Mouse (Mus musculus): Measurements from ENCODE around the gene Ctnna3. TPM values are rescaled to one million over a fixed set of nuclear protein-coding genes. Genes with fewer than 3 reads are reported as not detected.
A peak's percentile ranks its signal among the peaks of the same experiment; 100 is the strongest.

Ctnna3 gene
- total RNA-seq, 4 experiments from 2014 or later = 0.52 to 1.9 (median 0.89) TPM

- no peak for DNase-seq
Observed at GRCm38 (mm10) chr10:63950867-63951266, 521.0 kb downstream of the Ctnna3 start.

GRCm38 (mm10) chr10:63951481-63951880 lies 521.6 kb downstream of the Ctnna3 start:
- DNase-seq = no peak

GRCm38 (mm10) chr10:63954308-63954930 lies 524.5 kb downstream of the Ctnna3 start:
- DNase-seq = no peak

GRCm38 (mm10) chr10:63972300-63972699 lies 542.4 kb downstream of the Ctnna3 start:
- no peak for DNase-seq

GRCm38 (mm10) chr10:63978101-63978500 lies 548.2 kb downstream of the Ctnna3 start:
- DNase-seq = no peak

GRCm38 (mm10) chr10:63978535-63978934 lies 548.6 kb downstream of the Ctnna3 start:
- DNase-seq = no peak

- DNase-seq = no peak
Observed at GRCm38 (mm10) chr10:63978969-63979368, 549.1 kb downstream of the Ctnna3 start.

GRCm38 (mm10) chr10:63979410-63979809 lies 549.5 kb downstream of the Ctnna3 start:
- DNase-seq = no peak

- DNase-seq = no peak
Observed at GRCm38 (mm10) chr10:63985576-63985975, 555.7 kb downstream of the Ctnna3 start.

- DNase-seq = no peak
Observed at GRCm38 (mm10) chr10:63994251-63994650, 564.4 kb downstream of the Ctnna3 start.

- DNase-seq = no peak
Observed at GRCm38 (mm10) chr10:64001531-64001930, 571.6 kb downstream of the Ctnna3 start.

GRCm38 (mm10) chr10:64001996-64002395 lies 572.1 kb downstream of the Ctnna3 start:
- no peak for DNase-seq

GRCm38 (mm10) chr10:64020347-64020746 lies 590.4 kb downstream of the Ctnna3 start:
- no peak for DNase-seq

GRCm38 (mm10) chr10:64023340-64023739 lies 593.4 kb downstream of the Ctnna3 start:
- DNase-seq = peak; percentile 2

GRCm38 (mm10) chr10:64030901-64031300 lies 601.0 kb downstream of the Ctnna3 start:
- no peak for DNase-seq

GRCm38 (mm10) chr10:64039760-64040535 lies 610.0 kb downstream of the Ctnna3 start:
- DNase-seq = no peak

- no peak for DNase-seq
Observed at GRCm38 (mm10) chr10:64041218-64041617, 611.3 kb downstream of the Ctnna3 start.

- no peak for DNase-seq
Observed at GRCm38 (mm10) chr10:64041892-64042291, 612.0 kb downstream of the Ctnna3 start.

GRCm38 (mm10) chr10:64049151-64049550 lies 619.3 kb downstream of the Ctnna3 start:
- DNase-seq = no peak

GRCm38 (mm10) chr10:64049946-64050345 lies 620.0 kb downstream of the Ctnna3 start:
- no peak for DNase-seq

GRCm38 (mm10) chr10:64063704-64064103 lies 633.8 kb downstream of the Ctnna3 start:
- no peak for DNase-seq

- peak; percentile 60 for DNase-seq
Observed at GRCm38 (mm10) chr10:64075944-64076343, 646.0 kb downstream of the Ctnna3 start.

- DNase-seq = no peak
Observed at GRCm38 (mm10) chr10:64076410-64077052, 646.6 kb downstream of the Ctnna3 start.

GRCm38 (mm10) chr10:64082345-64082744 lies 652.4 kb downstream of the Ctnna3 start:
- DNase-seq = no peak

Measured in adrenal gland, adult 8-10 months (tissue).